Mouse (Mus musculus) B cell, adult 62 days (primary cell): Measurements from ENCODE around the gene Gramd1a. TPM values are rescaled to one million over a fixed set of nuclear protein-coding genes. Genes with fewer than 3 reads are reported as not detected.

Source experiments
- total RNA-seq: library from RNA; stranded (reverse); gene quantifications from 4 replicates; pipeline ENCODE4 v1.2.4, GENCODE M21; 2023

Gramd1a gene
- 217 to 247 TPM (median 231 TPM) in 4 replicates for total RNA-seq

GRCm38 (mm10) chr7:31155296-31156033, at the start of gene Gramd1a:
Gene Gramd1a, minus strand, starts transcription at chr7:31155896.

GRCm38 (mm10) chr7:31126851-31127724, 28.6 kb downstream of the Gramd1a start, which contains the start of gene Scn1b:
Gene Scn1b, minus strand, starts transcription at chr7:31127003.

GRCm38 (mm10) chr7:31115182-31115581, 40.5 kb downstream of the Gramd1a start, which contains the start of gene Hpn:
Gene Hpn, minus strand, starts transcription at chr7:31115290.

Other genes with a start within 250 kb of the Gramd1a start
- not detected in 4 replicates for gene Mag, start 241.0 kb downstream of the Gramd1a start, total RNA-seq
- gene Hamp2, start 231.2 kb downstream of the Gramd1a start, total RNA-seq = not detected in 4 replicates
- not detected in 4 replicates for gene Hamp, start 211.9 kb downstream of the Gramd1a start, total RNA-seq
- 135 to 161 TPM (median 150 TPM) in 4 replicates for gene Usf2, start 199.1 kb downstream of the Gramd1a start, total RNA-seq
- 0.61 to 1.8 TPM (median 1.3 TPM) in 4 replicates for gene Lsr, start 182.4 kb downstream of the Gramd1a start, total RNA-seq
- gene Fam187b, start 182.1 kb downstream of the Gramd1a start, total RNA-seq = 0.48 TPM in 1 of 4 replicates, not detected in the others
- 102 to 136 TPM (median 120 TPM) in 4 replicates for gene Fxyd5, start 113.4 kb downstream of the Gramd1a start, total RNA-seq
- not detected in 4 replicates for gene Fxyd7, start 104.4 kb downstream of the Gramd1a start, total RNA-seq
- not detected in 4 replicates for gene Fxyd1, start 98.7 kb downstream of the Gramd1a start, total RNA-seq
- 0.17 TPM in 1 of 4 replicates, not detected in the others for gene Lgi4, start 96.6 kb downstream of the Gramd1a start, total RNA-seq
- not detected in 4 replicates for gene Fxyd3, start 79.2 kb downstream of the Gramd1a start, total RNA-seq
- 1.1 TPM in 1 of 4 replicates, not detected in the others for gene Hpn, start 40.6 kb downstream of the Gramd1a start, total RNA-seq
- gene Scn1b, start 28.9 kb downstream of the Gramd1a start, total RNA-seq = 0.40 to 1.1 TPM in 2 of 4 replicates, not detected in the others
- not detected in 4 replicates for gene Scgb2b2, start 134.6 kb upstream of the Gramd1a start, total RNA-seq
- not detected in 4 replicates for gene Scgb1b2, start 135.9 kb upstream of the Gramd1a start, total RNA-seq
- gene Scgb2b3, start 206.2 kb upstream of the Gramd1a start, total RNA-seq = not detected in 4 replicates
- gene Scgb1b3, start 219.7 kb upstream of the Gramd1a start, total RNA-seq = not detected in 4 replicates